Mouse (Mus musculus): ENCODE measurements around the gene Amer2.

The Amer2 gene

GRCm38 (mm10) chr14:60388332-60388731, 15.3 kb downstream of the Amer2 start:
- DNase-seq, result no peak

- no peak for DNase-seq
Measured at GRCm38 (mm10) chr14:60392202-60392601, 19.1 kb downstream of the Amer2 start.

- no peak for DNase-seq
Measured at GRCm38 (mm10) chr14:60397321-60397720, 24.3 kb downstream of the Amer2 start.

- DNase-seq, result no peak
Measured at GRCm38 (mm10) chr14:60398861-60399260, 25.8 kb downstream of the Amer2 start.

GRCm38 (mm10) chr14:60403228-60403627, 30.2 kb downstream of the Amer2 start:
- DNase-seq, result no peak

- no peak for DNase-seq
Measured at GRCm38 (mm10) chr14:60405829-60406228, 32.8 kb downstream of the Amer2 start.

- no peak for DNase-seq
Measured at GRCm38 (mm10) chr14:60406543-60406942, 33.5 kb downstream of the Amer2 start.

- DNase-seq, result no peak
Measured at GRCm38 (mm10) chr14:60407319-60407718, 34.3 kb downstream of the Amer2 start.

GRCm38 (mm10) chr14:60409702-60410491, 36.8 kb downstream of the Amer2 start:
- DNase-seq, result no peak

- no peak for DNase-seq
Measured at GRCm38 (mm10) chr14:60411229-60411628, 38.2 kb downstream of the Amer2 start.

GRCm38 (mm10) chr14:60414691-60415090, 41.6 kb downstream of the Amer2 start:
- no peak for DNase-seq

- no peak for DNase-seq
Measured at GRCm38 (mm10) chr14:60417924-60418323, 44.9 kb downstream of the Amer2 start.

GRCm38 (mm10) chr14:60422920-60423319, 49.9 kb downstream of the Amer2 start:
- no peak for DNase-seq

GRCm38 (mm10) chr14:60424174-60424573, 51.1 kb downstream of the Amer2 start:
- no peak for DNase-seq

GRCm38 (mm10) chr14:60425553-60425952, 52.5 kb downstream of the Amer2 start:
- no peak for DNase-seq

GRCm38 (mm10) chr14:60427896-60428295, 54.8 kb downstream of the Amer2 start:
- DNase-seq, result no peak

- DNase-seq, result no peak
Measured at GRCm38 (mm10) chr14:60429513-60429912, 56.5 kb downstream of the Amer2 start.

- no peak for DNase-seq
Measured at GRCm38 (mm10) chr14:60431515-60431914, 58.5 kb downstream of the Amer2 start.

- DNase-seq, result no peak
Measured at GRCm38 (mm10) chr14:60432136-60432535, 59.1 kb downstream of the Amer2 start.

GRCm38 (mm10) chr14:60435515-60435914, 62.5 kb downstream of the Amer2 start:
- DNase-seq, result no peak

GRCm38 (mm10) chr14:60436364-60436763, 63.3 kb downstream of the Amer2 start:
- DNase-seq, result no peak

Measured in kidney, adult 11 months (tissue).